Mouse (Mus musculus): Measurements from ENCODE around the gene Iars2.

- TF ChIP-seq POLR2A (IDR thresholded peaks at IDR 0.05; ENCODE audit: low read depth, low read length) = no peak
- no peak for TF ChIP-seq CTCF (IDR thresholded peaks at IDR 0.05; ENCODE audit: extremely low read depth, insufficient read length, insufficient replicate concordance, low read depth, low read length)
Measured at GRCm38 (mm10) chr1:185369979-185370378, 40.8 kb upstream of the Iars2 start.
